Mouse (Mus musculus): ENCODE data around the gene Ssr1. TPM values are rescaled to one million over a fixed set of nuclear protein-coding genes. Genes with fewer than 3 reads are reported as not detected.

Gene Ssr1
- polyA plus RNA-seq, 1 experiment from 2014 or later = 124 TPM

DNA sequence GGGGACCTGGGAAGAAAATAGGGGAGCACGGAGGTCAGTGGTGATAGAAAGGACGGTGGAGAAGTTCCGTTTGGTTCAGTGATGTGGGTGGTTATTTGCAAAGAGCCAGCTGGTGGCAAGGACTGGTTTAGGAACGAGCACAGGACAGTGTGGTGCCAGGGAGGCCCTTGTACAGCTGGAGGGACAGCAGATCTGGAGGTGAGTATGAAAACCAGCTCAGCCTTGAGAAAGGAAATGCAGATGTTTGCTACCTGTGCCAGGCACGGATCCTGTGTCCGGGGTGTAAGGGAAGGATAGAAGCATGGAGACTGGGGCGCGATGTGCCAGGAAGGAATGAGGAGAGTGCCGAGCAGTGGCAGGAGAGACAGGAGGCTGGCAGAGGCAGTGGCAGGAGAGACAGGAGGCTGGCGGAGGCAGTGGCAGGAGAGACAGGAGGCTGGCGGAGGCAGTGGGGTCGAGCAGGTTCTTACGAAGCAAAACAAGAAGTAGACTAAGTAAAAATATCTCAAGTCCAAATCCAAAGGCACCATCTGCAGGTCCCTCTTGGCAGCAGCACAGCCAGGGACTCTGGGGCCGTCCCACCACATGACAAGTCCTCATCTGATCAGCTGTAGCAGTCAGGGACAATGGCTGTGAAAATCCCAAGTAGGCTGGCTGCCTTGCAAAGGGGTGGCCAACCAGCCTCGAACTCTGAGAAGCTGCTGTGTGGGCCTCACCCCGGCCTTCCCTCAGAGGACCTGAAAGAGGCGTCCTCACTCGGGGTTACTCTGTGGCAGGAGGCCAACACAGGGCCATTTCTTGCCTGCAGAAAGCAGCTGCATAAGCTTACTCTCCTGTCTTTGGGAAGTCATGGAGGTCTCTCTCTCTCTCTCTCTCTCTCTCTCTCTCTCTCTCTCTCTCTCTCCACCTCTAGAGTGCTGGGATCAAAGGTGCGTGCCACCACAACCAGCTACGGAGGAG lies 29.6 kb downstream of the Ssr1 start:
- ATAC-seq (replicated peaks; ENCODE audit: low FRiP score, low TSS enrichment, low read depth) = no peak
- H3K4me3 ChIP-seq (ENCODE audit: low read depth, low read length) = peak overlapping the region; percentile 31; the same call in 1 of the 2 replicates
- 52% methylated on average over 20 of the region's 20 CpGs for WGBS

DNA sequence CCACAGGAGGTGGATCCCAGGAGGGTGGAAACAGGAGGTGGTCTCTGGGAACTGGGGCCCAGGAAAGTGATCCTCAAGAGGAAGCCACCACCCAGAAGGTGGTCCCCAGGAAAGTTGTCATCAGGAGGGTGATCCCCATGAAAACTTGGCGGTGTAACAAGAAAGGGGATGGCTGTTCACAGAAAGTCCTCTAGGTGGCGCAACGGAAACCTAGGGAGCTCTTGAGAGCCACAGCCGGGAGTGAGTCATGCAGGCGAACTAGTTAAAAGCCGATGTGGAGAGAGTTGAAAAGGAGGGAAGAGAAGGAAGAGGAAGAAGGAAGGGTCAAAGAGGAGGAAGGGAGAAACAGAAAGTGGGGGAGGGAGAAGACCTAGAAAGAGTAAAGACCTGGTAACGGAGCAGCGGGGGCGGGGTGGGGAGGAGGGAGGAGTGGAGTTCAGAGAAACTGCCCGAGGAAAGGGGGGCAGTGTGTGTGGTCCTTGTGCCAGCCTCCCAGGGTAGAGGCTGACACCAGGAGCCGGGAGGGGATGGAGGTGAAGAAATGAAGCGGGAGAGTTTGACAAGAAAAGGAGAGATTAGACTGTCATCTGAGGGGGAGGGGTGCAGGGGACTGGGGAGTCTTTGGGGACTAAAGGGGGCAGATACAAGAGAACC lies 30.5 kb downstream of the Ssr1 start:
- DNase-seq (ENCODE audit: low spot score) = peak; percentile 87
- ATAC-seq (replicated peaks; ENCODE audit: low FRiP score, low TSS enrichment, low read depth) = no peak
- Histone ChIP-seq H3K4me3 (ENCODE audit: low read depth, low read length) (peak overlapping the region; percentile 31), H3K36me3 (ENCODE audit: control insufficient read depth, insufficient read depth, low read length) (no peaks in the 10 kb centered on the region), H3K9ac (ENCODE audit: low read length) (peak overlapping the region; percentile 34), H3K4me1 (replicated peaks; ENCODE audit: control insufficient read depth, insufficient read depth, low read length) (peaks cover 27% of the 10 kb centered on the region), H3K4me2 (ENCODE audit: low read length) (peak overlapping the region; percentile 54), H3K27me3 (replicated peaks; ENCODE audit: control insufficient read depth, insufficient read depth, low read length) (no peaks in the 10 kb centered on the region), H3K9me3 (ENCODE audit: control insufficient read depth, low read length) (no peaks in the 10 kb centered on the region), H3K27ac (ENCODE audit: low read depth) (no peak overlapping the region)
- 2% methylated on average over 12 of the region's 12 CpGs for WGBS

More for the DNA sequence above, 29.6 kb downstream of the Ssr1 start:
- H3K27me3 ChIP-seq (replicated peaks; ENCODE audit: control insufficient read depth, insufficient read depth, low read length) = no peaks in the 10 kb centered on the region
- no peak overlapping the region for H3K27ac ChIP-seq (ENCODE audit: low read depth)
- no peak for DNase-seq (ENCODE audit: low spot score)
- H3K9me3 ChIP-seq (ENCODE audit: control insufficient read depth, low read length) = no peaks in the 10 kb centered on the region
- no peaks in the 10 kb centered on the region for H3K36me3 ChIP-seq (ENCODE audit: control insufficient read depth, insufficient read depth, low read length)
- H3K4me1 ChIP-seq (replicated peaks; ENCODE audit: control insufficient read depth, insufficient read depth, low read length) = peaks cover 27% of the 10 kb centered on the region
- no peak overlapping the region; the same call in 1 of the 2 replicates for H3K9ac ChIP-seq (ENCODE audit: low read length)
- H3K4me2 ChIP-seq (ENCODE audit: low read length) = peak overlapping the region; percentile 54

DNA sequence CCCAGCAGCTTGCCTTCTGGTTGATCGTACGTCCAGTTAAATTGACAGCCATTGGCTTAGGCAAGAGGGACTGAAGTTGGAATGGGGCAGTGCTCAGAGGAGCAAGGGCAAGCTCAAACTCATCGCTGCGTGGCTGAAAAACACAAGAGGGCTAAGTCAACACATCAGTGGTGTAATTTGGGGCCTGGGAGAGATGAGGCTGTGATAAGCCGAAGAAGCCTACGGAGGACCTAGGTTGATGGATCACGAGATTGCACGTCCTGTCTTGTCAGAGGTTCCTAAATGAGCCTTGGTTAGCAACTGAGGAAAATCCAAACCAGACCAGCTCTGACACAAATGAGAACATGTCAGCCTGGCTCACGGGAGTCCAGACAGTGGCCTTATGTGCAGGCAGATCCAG lies 31.5 kb downstream of the Ssr1 start:
- Histone ChIP-seq H3K9me3 (ENCODE audit: control insufficient read depth, low read length) (no peaks in the 10 kb centered on the region), H3K4me3 (ENCODE audit: low read depth, low read length) (no peak overlapping the region), H3K9ac (ENCODE audit: low read length) (no peak overlapping the region), H3K4me1 (replicated peaks; ENCODE audit: control insufficient read depth, insufficient read depth, low read length) (peaks cover 27% of the 10 kb centered on the region), H3K36me3 (ENCODE audit: control insufficient read depth, insufficient read depth, low read length) (no peaks in the 10 kb centered on the region), H3K27me3 (replicated peaks; ENCODE audit: control insufficient read depth, insufficient read depth, low read length) (no peaks in the 10 kb centered on the region), H3K27ac (ENCODE audit: low read depth) (no peak overlapping the region), H3K4me2 (ENCODE audit: low read length) (no peak overlapping the region)
- DNase-seq (ENCODE audit: low spot score) = no peak
- no peak for ATAC-seq (replicated peaks; ENCODE audit: low FRiP score, low TSS enrichment, low read depth)
- 75% methylated on average over 9 of the region's 9 CpGs for WGBS

DNA sequence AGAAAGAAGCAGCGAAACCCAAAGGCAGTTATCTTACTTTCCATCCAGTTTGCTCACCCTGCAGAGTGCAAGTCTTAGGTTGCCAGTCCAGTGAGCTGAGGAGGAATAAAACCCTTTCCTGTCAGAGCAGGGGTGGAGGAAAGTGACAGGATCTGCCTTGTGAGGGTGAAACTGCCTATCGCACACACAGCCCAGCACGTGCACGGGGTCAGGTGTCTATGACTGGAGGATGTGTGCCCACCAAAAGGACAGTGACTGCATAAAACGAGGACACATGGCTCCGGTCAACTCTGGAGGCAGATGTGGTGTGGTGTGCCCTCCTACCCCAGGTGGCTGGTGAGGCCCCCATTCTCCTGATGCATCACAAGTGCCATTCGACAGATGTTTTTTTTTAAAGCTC lies 34.1 kb downstream of the Ssr1 start:
- DNase-seq (ENCODE audit: low spot score) (no peak), ATAC-seq (replicated peaks; ENCODE audit: low FRiP score, low TSS enrichment, low read depth) (no peak)
- WGBS = 85% methylated on average over 7 of the region's 7 CpGs
- Histone ChIP-seq H3K9ac (ENCODE audit: low read length) (no peak overlapping the region), H3K9me3 (ENCODE audit: control insufficient read depth, low read length) (no peaks in the 10 kb centered on the region), H3K4me1 (replicated peaks; ENCODE audit: control insufficient read depth, insufficient read depth, low read length) (peaks cover 10% of the 10 kb centered on the region), H3K27me3 (replicated peaks; ENCODE audit: control insufficient read depth, insufficient read depth, low read length) (no peaks in the 10 kb centered on the region), H3K27ac (ENCODE audit: low read depth) (no peak overlapping the region), H3K36me3 (ENCODE audit: control insufficient read depth, insufficient read depth, low read length) (no peaks in the 10 kb centered on the region), H3K4me3 (ENCODE audit: low read depth, low read length) (no peak overlapping the region), H3K4me2 (ENCODE audit: low read length) (no peak overlapping the region)

DNA sequence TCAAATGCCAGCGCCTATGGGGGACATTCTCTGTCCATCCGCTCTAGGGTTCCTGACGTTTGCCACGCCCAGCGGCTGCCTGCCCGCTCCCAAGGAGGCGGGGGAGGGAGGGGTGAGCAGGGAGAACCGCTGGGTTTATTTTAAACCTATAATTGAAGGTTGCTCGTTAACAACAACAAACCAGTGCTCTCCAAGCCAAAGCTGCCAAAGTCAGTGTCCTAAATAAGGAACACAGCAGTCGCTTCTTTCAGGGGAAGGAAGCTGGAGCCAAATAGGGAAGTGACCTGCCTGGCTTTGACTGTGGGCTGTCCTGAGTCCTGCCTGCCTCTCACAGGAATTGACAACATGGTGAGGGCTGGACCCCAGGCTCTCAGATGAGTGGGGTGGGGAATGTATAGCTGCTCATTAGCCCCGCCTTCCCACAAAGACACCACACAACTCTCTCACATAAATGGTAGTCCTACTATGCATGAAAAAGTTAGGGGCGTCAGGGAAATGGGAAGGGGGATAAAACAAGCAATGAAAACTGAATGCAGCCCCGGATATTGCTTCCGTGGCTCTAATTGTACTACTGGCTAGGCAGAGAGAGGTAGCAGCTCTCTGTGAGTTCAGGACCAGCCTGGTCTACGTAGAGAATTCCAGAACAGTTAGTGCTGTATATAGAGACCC lies 34.6 kb downstream of the Ssr1 start:
- Histone ChIP-seq H3K27ac (ENCODE audit: low read depth) (no peak overlapping the region), H3K36me3 (ENCODE audit: control insufficient read depth, insufficient read depth, low read length) (no peaks in the 10 kb centered on the region), H3K4me1 (replicated peaks; ENCODE audit: control insufficient read depth, insufficient read depth, low read length) (peaks cover 6% of the 10 kb centered on the region), H3K4me2 (ENCODE audit: low read length) (no peak overlapping the region), H3K9me3 (ENCODE audit: control insufficient read depth, low read length) (no peaks in the 10 kb centered on the region), H3K4me3 (ENCODE audit: low read depth, low read length) (no peak overlapping the region), H3K27me3 (replicated peaks; ENCODE audit: control insufficient read depth, insufficient read depth, low read length) (no peaks in the 10 kb centered on the region), H3K9ac (ENCODE audit: low read length) (no peak overlapping the region)
- no peak for DNase-seq (ENCODE audit: low spot score)
- WGBS = 75% methylated on average over 15 of the region's 15 CpGs
- no peak for ATAC-seq (replicated peaks; ENCODE audit: low FRiP score, low TSS enrichment, low read depth)

DNA sequence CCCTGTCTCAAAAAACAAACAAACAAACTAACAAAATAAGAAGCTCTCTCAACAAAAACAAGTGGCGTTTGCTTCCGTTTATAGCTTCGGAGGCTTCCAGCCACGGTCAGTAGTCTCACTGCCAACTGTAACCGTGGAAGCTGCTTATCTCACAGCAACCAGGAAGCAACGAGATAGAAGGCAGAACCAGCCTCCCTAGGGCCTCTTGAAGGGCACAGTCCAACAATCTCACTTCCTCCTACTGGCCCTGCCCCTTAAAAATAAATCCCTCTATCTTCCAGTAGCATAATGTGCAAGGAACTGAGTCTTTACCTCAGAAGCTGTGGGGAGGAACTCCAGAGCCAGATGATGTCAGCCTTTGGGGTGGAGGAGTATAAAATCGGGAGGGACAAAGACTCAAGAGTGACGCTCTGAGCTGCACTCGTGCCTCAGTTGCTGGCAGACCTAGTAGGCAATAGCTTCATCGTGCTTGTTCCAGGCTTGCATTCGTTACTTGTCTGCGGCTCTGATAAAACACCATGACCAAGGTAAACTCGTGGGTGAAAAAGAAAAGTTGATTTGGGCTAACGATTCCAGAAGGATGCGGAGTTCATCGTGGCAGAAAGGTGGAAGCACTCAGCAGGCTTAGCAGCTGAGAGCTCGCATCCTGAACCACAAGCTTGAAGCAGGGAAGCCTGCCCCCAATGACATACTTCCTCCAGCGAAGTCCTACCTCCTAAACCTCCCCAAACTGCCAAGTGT lies 35.3 kb downstream of the Ssr1 start:
- 86% methylated on average over 18 of the region's 18 CpGs for WGBS
- Histone ChIP-seq H3K4me1 (replicated peaks; ENCODE audit: control insufficient read depth, insufficient read depth, low read length) (no peaks in the 10 kb centered on the region), H3K36me3 (ENCODE audit: control insufficient read depth, insufficient read depth, low read length) (no peaks in the 10 kb centered on the region), H3K4me2 (ENCODE audit: low read length) (no peak overlapping the region), H3K9me3 (ENCODE audit: control insufficient read depth, low read length) (no peaks in the 10 kb centered on the region), H3K27me3 (replicated peaks; ENCODE audit: control insufficient read depth, insufficient read depth, low read length) (no peaks in the 10 kb centered on the region), H3K4me3 (ENCODE audit: low read depth, low read length) (no peak overlapping the region), H3K27ac (ENCODE audit: low read depth) (no peak overlapping the region), H3K9ac (ENCODE audit: low read length) (no peak overlapping the region)
- ATAC-seq (replicated peaks; ENCODE audit: low FRiP score, low TSS enrichment, low read depth) = no peak
- DNase-seq (ENCODE audit: low spot score) = no peak

DNA sequence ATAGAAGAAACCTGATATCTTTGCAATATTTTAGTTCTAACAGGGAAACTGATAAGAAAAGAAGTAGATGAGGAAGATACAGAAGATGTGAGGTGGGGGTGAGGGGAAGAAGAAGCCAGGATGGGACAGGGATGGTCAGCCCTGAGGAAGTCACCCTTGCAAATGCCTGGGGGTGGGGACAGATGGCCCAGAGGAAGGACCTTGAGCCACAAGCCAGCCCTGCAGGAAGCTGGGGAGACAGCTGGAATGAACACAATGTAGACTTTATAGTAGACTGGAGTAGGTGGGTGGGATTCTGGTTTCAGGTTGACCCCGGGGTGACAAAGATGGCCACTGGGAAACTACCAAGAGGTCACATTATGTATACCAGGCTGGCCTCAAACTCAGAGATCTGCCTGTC lies 39.7 kb downstream of the Ssr1 start:
- H3K27me3 ChIP-seq (replicated peaks; ENCODE audit: control insufficient read depth, insufficient read depth, low read length) = no peaks in the 10 kb centered on the region
- DNase-seq (ENCODE audit: low spot score) = no peak
- H3K9ac ChIP-seq (ENCODE audit: low read length) = no peak overlapping the region
- H3K9me3 ChIP-seq (ENCODE audit: control insufficient read depth, low read length) = no peaks in the 10 kb centered on the region
- no peak overlapping the region for H3K4me2 ChIP-seq (ENCODE audit: low read length)
- no peak overlapping the region for H3K27ac ChIP-seq (ENCODE audit: low read depth)
- WGBS = 83% methylated on average over 1 of the region's 1 CpGs
- no peak for ATAC-seq (replicated peaks; ENCODE audit: low FRiP score, low TSS enrichment, low read depth)
- peaks cover 26% of the 10 kb centered on the region for H3K36me3 ChIP-seq (ENCODE audit: control insufficient read depth, insufficient read depth, low read length)
- H3K4me3 ChIP-seq (ENCODE audit: low read depth, low read length) = no peak overlapping the region
- no peaks in the 10 kb centered on the region for H3K4me1 ChIP-seq (replicated peaks; ENCODE audit: control insufficient read depth, insufficient read depth, low read length)

DNA sequence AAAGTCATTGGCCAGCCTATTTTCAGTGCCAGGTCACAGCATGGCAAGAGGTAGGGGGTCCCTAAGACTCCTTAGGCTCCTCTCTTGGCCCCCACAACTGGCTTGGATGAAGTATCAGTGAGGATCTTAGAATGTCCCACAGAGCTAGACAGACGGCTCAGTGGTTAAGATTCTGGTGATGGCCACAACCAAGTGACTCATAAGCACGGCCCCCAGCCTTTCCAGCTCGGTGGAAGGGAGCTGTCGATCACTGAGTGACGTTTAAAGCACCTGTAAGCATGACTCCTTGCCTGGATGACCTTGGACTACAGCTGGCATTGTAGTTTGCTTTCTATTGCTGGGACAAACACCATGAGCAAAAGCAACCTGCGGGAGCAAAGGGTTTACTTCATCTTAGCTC lies 41.0 kb downstream of the Ssr1 start:
- Histone ChIP-seq H3K27me3 (replicated peaks; ENCODE audit: control insufficient read depth, insufficient read depth, low read length) (no peaks in the 10 kb centered on the region), H3K27ac (ENCODE audit: low read depth) (no peak overlapping the region), H3K4me3 (ENCODE audit: low read depth, low read length) (no peak overlapping the region), H3K9me3 (ENCODE audit: control insufficient read depth, low read length) (no peaks in the 10 kb centered on the region), H3K36me3 (ENCODE audit: control insufficient read depth, insufficient read depth, low read length) (peaks cover 39% of the 10 kb centered on the region), H3K4me1 (replicated peaks; ENCODE audit: control insufficient read depth, insufficient read depth, low read length) (no peaks in the 10 kb centered on the region), H3K4me2 (ENCODE audit: low read length) (no peak overlapping the region), H3K9ac (ENCODE audit: low read length) (no peak overlapping the region)
- DNase-seq (ENCODE audit: low spot score) (no peak), ATAC-seq (replicated peaks; ENCODE audit: low FRiP score, low TSS enrichment, low read depth) (no peak)
- 90% methylated on average over 6 of the region's 6 CpGs for WGBS

Measured in intestine, embryonic 14.5 days (tissue).